Mouse (Mus musculus) heart, postnatal 10 days (tissue): Measurements from ENCODE around the gene Ptpre. TPM values are rescaled to one million over a fixed set of nuclear protein-coding genes. Genes with fewer than 3 reads are reported as not detected.
"Not testable (repeated sequence)": the region's sequence is repeated elsewhere in the genome, so short reads cannot be mapped to it uniquely, and the experiment has no call there.

Source experiments
- DNase-seq, 2 experiments: peaks; one replicate each; pipeline ENCODE4 v3.0.0; 2021
- intact Hi-C: fragments of 180-260 bp; cut with DNase I; formaldehyde crosslinking; loops from one replicate; pipeline ENCODE4 v1.15.1; 2025
- total RNA-seq, 2 experiments: library from RNA; stranded (reverse); gene quantifications; 2 replicates each; pipeline ENCODE4 v1.2.3; 2021

Ptpre gene
- total RNA-seq, 2 experiments from 2014 or later = 5.0 to 6.1 TPM

- intact Hi-C loops, DNase-seq: not testable (repeated sequence)
Measured at GRCm38 (mm10) chr7:135575319-135576069, 38.2 kb downstream of the Ptpre start.

GRCm38 (mm10) chr7:135576329-135576728 is 39.0 kb downstream of the Ptpre start:
- no peak for DNase-seq
- intact Hi-C loops = no loop called here

GRCm38 (mm10) chr7:135578715-135579325 is 41.5 kb downstream of the Ptpre start:
- intact Hi-C loops = no loop called here

GRCm38 (mm10) chr7:135580306-135581091 is 43.2 kb downstream of the Ptpre start:
- DNase-seq = no peak
- intact Hi-C loops = loop anchor here (5.0 kb wide), 1 partner anchor 33 kb away; no protein-coding TSS in a partner anchor

More at GRCm38 (mm10) chr7:135578715-135579325, 41.5 kb downstream of the Ptpre start:
- DNase-seq = no peak

- intact Hi-C loops = loop anchor here (5.0 kb wide), 1 partner anchor 34 kb away; no protein-coding TSS in a partner anchor
- no peak for DNase-seq
Measured at GRCm38 (mm10) chr7:135581128-135581527, 43.8 kb downstream of the Ptpre start.

- intact Hi-C loops = no loop called here
- no peak for DNase-seq
Measured at GRCm38 (mm10) chr7:135585125-135585687, 47.9 kb downstream of the Ptpre start.

- intact Hi-C loops = no loop called here
- no peak for DNase-seq
Measured at GRCm38 (mm10) chr7:135586402-135586801, 49.1 kb downstream of the Ptpre start.

GRCm38 (mm10) chr7:135587821-135588575 is 50.7 kb downstream of the Ptpre start:
- DNase-seq = no peak
- intact Hi-C loops = no loop called here

GRCm38 (mm10) chr7:135588620-135589309 is 51.5 kb downstream of the Ptpre start:
- DNase-seq = no peak
- intact Hi-C loops = no loop called here

- intact Hi-C loops = no loop called here
- no peak for DNase-seq
Measured at GRCm38 (mm10) chr7:135591461-135591860, 54.2 kb downstream of the Ptpre start.

GRCm38 (mm10) chr7:135593286-135593685 is 56.0 kb downstream of the Ptpre start:
- no peak for DNase-seq
- intact Hi-C loops = no loop called here

GRCm38 (mm10) chr7:135593825-135594224 is 56.5 kb downstream of the Ptpre start:
- intact Hi-C loops = no loop called here
- no peak for DNase-seq

- intact Hi-C loops = no loop called here
- DNase-seq = no peak
Measured at GRCm38 (mm10) chr7:135594676-135595075, 57.4 kb downstream of the Ptpre start.

GRCm38 (mm10) chr7:135595640-135596174 is 58.4 kb downstream of the Ptpre start:
- intact Hi-C loops = no loop called here
- DNase-seq = no peak

- intact Hi-C loops = no loop called here
- peak; percentile 37 to 38 for DNase-seq
Measured at GRCm38 (mm10) chr7:135597006-135597405, 59.7 kb downstream of the Ptpre start.

GRCm38 (mm10) chr7:135597604-135598289 is 60.5 kb downstream of the Ptpre start:
- peak; percentile 36 to 37 for DNase-seq
- intact Hi-C loops = no loop called here

- intact Hi-C loops = no loop called here
- DNase-seq = no peak
Measured at GRCm38 (mm10) chr7:135598303-135598855, 61.1 kb downstream of the Ptpre start.

GRCm38 (mm10) chr7:135600076-135600475 is 62.8 kb downstream of the Ptpre start:
- DNase-seq = no peak
- intact Hi-C loops = no loop called here
